Mouse (Mus musculus): ENCODE data around the gene Gm14862. TPM values are rescaled to one million over a fixed set of nuclear protein-coding genes. Genes with fewer than 3 reads are reported as not detected.

The Gm14862 gene
- polyA plus RNA-seq, 1 experiment = not detected

GRCm38 (mm10) chrX:9221206-9221605, 35.5 kb downstream of the Gm14862 start:
- peak in 1 of 2 experiments; percentile 29 for DNase-seq
- no peaks in the 10 kb centered on the region; the same call in 1 of the 2 replicates for H3K4me1 ChIP-seq (ENCODE audit: control insufficient read depth, insufficient read depth, low read length)
- WGBS = 41% methylated on average over 6 of the region's 6 CpGs
- H3K4me3 ChIP-seq (replicated peaks; ENCODE audit: insufficient read depth, low read depth, low read length) = no peak overlapping the region
- no peak overlapping the region for H3K27ac ChIP-seq (ENCODE audit: insufficient read depth, low read length)
- H3K27me3 ChIP-seq (ENCODE audit: control insufficient read depth, insufficient read depth, low read length) = no peaks in the 10 kb centered on the region
- TF ChIP-seq CTCF (IDR thresholded peaks at IDR 0.05; ENCODE audit: borderline replicate concordance, insufficient read depth, low read depth, low read length) (peak; percentile 22; the same call in 1 of the 2 replicates), POLR2A (IDR thresholded peaks at IDR 0.05; ENCODE audit: borderline replicate concordance, insufficient read depth, low read length) (no peak)

GRCm38 (mm10) chrX:9219570-9219969, 37.1 kb downstream of the Gm14862 start:
- no peak for DNase-seq
- 88% methylated on average over 3 of the region's 3 CpGs for WGBS
- H3K4me3 ChIP-seq (replicated peaks; ENCODE audit: insufficient read depth, low read depth, low read length) = no peak overlapping the region
- H3K4me1 ChIP-seq (ENCODE audit: control insufficient read depth, insufficient read depth, low read length) = no peaks in the 10 kb centered on the region; the same call in 1 of the 2 replicates
- H3K27ac ChIP-seq (ENCODE audit: insufficient read depth, low read length) = no peak overlapping the region
- no peaks in the 10 kb centered on the region for H3K27me3 ChIP-seq (ENCODE audit: control insufficient read depth, insufficient read depth, low read length)
- no peak for TF ChIP-seq CTCF (IDR thresholded peaks at IDR 0.05; ENCODE audit: borderline replicate concordance, insufficient read depth, low read depth, low read length)
- no peak for TF ChIP-seq POLR2A (IDR thresholded peaks at IDR 0.05; ENCODE audit: borderline replicate concordance, insufficient read depth, low read length)

GRCm38 (mm10) chrX:9216244-9216643, 40.5 kb downstream of the Gm14862 start:
- Histone ChIP-seq H3K27ac (ENCODE audit: insufficient read depth, low read length) (no peak overlapping the region), H3K4me1 (ENCODE audit: control insufficient read depth, insufficient read depth, low read length) (no peaks in the 10 kb centered on the region), H3K27me3 (ENCODE audit: control insufficient read depth, insufficient read depth, low read length) (no peaks in the 10 kb centered on the region), H3K4me3 (replicated peaks; ENCODE audit: insufficient read depth, low read depth, low read length) (no peak overlapping the region)
- DNase-seq = no peak
- WGBS = 94% methylated on average over 2 of the region's 2 CpGs
- no peak for TF ChIP-seq POLR2A (IDR thresholded peaks at IDR 0.05; ENCODE audit: borderline replicate concordance, insufficient read depth, low read length)
- no peak for TF ChIP-seq CTCF (IDR thresholded peaks at IDR 0.05; ENCODE audit: borderline replicate concordance, insufficient read depth, low read depth, low read length)

GRCm38 (mm10) chrX:9205121-9205520, 51.6 kb downstream of the Gm14862 start:
- Histone ChIP-seq H3K27ac (ENCODE audit: insufficient read depth, low read length) (no peak overlapping the region), H3K4me3 (replicated peaks; ENCODE audit: insufficient read depth, low read depth, low read length) (no peak overlapping the region), H3K27me3 (ENCODE audit: control insufficient read depth, insufficient read depth, low read length) (no peaks in the 10 kb centered on the region; the same call in 1 of the 2 replicates), H3K4me1 (ENCODE audit: control insufficient read depth, insufficient read depth, low read length) (peaks cover 5% of the 10 kb centered on the region; the same call in 1 of the 2 replicates)
- WGBS = 62% methylated on average over 2 of the region's 2 CpGs
- no peak for DNase-seq
- TF ChIP-seq POLR2A (IDR thresholded peaks at IDR 0.05; ENCODE audit: borderline replicate concordance, insufficient read depth, low read length) (no peak), CTCF (IDR thresholded peaks at IDR 0.05; ENCODE audit: borderline replicate concordance, insufficient read depth, low read depth, low read length) (no peak)

GRCm38 (mm10) chrX:9202781-9203405, 53.8 kb downstream of the Gm14862 start:
- Histone ChIP-seq H3K4me1 (ENCODE audit: control insufficient read depth, insufficient read depth, low read length) (peaks cover 5% of the 10 kb centered on the region; the same call in 1 of the 2 replicates), H3K4me3 (replicated peaks; ENCODE audit: insufficient read depth, low read depth, low read length) (peak overlapping the region; percentile 46), H3K27me3 (ENCODE audit: control insufficient read depth, insufficient read depth, low read length) (no peaks in the 10 kb centered on the region; the same call in 1 of the 2 replicates), H3K27ac (ENCODE audit: insufficient read depth, low read length) (peak overlapping the region; percentile 56; the same call in 1 of the 2 replicates)
- DNase-seq = peak; percentile 33 to 52
- WGBS = 13% methylated on average over 7 of the region's 7 CpGs
- TF ChIP-seq CTCF (IDR thresholded peaks at IDR 0.05; ENCODE audit: borderline replicate concordance, insufficient read depth, low read depth, low read length) (no peak), POLR2A (IDR thresholded peaks at IDR 0.05; ENCODE audit: borderline replicate concordance, insufficient read depth, low read length) (no peak)

- Histone ChIP-seq H3K4me1 (ENCODE audit: control insufficient read depth, insufficient read depth, low read length) (peaks cover 5% of the 10 kb centered on the region; the same call in 1 of the 2 replicates), H3K27me3 (ENCODE audit: control insufficient read depth, insufficient read depth, low read length) (no peaks in the 10 kb centered on the region; the same call in 1 of the 2 replicates), H3K27ac (ENCODE audit: insufficient read depth, low read length) (peak overlapping the region; percentile 30; the same call in 1 of the 2 replicates), H3K4me3 (replicated peaks; ENCODE audit: insufficient read depth, low read depth, low read length) (peak overlapping the region; percentile 15)
- TF ChIP-seq POLR2A (IDR thresholded peaks at IDR 0.05; ENCODE audit: borderline replicate concordance, insufficient read depth, low read length) = no peak
- TF ChIP-seq CTCF (IDR thresholded peaks at IDR 0.05; ENCODE audit: borderline replicate concordance, insufficient read depth, low read depth, low read length) = no peak
- DNase-seq = peak in 1 of 2 experiments; percentile 25
- WGBS = 47% methylated on average over 2 of the region's 2 CpGs
These were observed 54.7 kb downstream of the Gm14862 start for GRCm38 (mm10) chrX:9201954-9202353.

Other genes with a start within 250 kb of the Gm14862 start
- not detected in 2 replicates for gene Fthl17e, start 223.4 kb downstream of the Gm14862 start, polyA plus RNA-seq (2012; rRNA removed)
- gene Fthl17f, start 193.9 kb downstream of the Gm14862 start, polyA plus RNA-seq (2012; rRNA removed) = not detected in 2 replicates
- not detected in 2 replicates for gene 4930402K13Rik, start 152.3 kb downstream of the Gm14862 start, polyA plus RNA-seq (2012; rRNA removed)
- 5.0 and 5.5 TPM in 2 replicates for gene Lancl3, start 57.0 kb downstream of the Gm14862 start, polyA plus RNA-seq (2012; rRNA removed)
- 20.1 and 22.7 TPM in 2 replicates for gene Xk, start 15.9 kb upstream of the Gm14862 start, polyA plus RNA-seq (2012; rRNA removed)
- gene H2al1m, start 26.9 kb upstream of the Gm14862 start, polyA plus RNA-seq (2012; rRNA removed) = 1.0 and 1.4 TPM in 2 replicates
- not detected in 2 replicates for gene H2al1k, start 93.7 kb upstream of the Gm14862 start, polyA plus RNA-seq (2012; rRNA removed)
- 0.33 and 0.41 TPM in 2 replicates for gene Cybb, start 230.9 kb upstream of the Gm14862 start, polyA plus RNA-seq (2012; rRNA removed)

Measured in cerebellum, adult 2 months (tissue).